Mouse (Mus musculus) kidney, adult 18-20 months (tissue): Measurements from ENCODE around the gene Rtn4rl1.

ENCODE experiments used
- DNase-seq: peaks from one replicate; pipeline ENCODE4 v3.0.0; 2021

The Rtn4rl1 gene

DNA sequence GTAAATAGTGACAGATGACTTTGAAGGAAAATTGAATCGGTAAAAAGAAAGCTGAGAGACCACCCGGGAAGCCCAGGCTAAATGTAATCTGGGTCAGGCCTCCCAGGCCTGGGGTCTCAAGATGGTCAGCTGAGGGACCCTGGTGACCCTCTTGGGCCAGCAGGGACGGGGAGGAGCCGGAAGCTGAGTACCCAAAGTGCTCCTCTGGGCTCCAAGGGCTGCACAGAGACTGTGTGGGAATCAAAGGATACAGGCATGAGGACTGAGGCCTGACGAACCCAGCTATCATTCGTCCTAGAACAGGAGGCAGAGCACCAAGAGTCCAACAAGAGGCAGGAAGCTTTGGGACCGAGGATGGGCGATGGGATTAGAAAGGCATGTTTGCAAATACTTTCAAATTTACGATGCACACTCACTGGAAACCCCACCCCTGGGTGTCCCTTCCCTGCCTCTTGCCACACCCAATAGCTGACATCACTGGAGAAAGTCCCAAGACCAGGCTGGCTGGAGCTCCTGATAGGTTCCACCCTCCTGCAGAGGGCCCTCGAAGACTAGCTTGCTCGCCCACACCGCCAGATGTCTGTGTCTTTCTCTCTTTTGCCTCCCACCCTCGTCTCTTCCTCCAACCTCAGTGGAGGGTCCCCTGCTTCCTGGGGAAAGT is 60.8 kb downstream of the Rtn4rl1 start:
- DNase-seq: no peak

DNA sequence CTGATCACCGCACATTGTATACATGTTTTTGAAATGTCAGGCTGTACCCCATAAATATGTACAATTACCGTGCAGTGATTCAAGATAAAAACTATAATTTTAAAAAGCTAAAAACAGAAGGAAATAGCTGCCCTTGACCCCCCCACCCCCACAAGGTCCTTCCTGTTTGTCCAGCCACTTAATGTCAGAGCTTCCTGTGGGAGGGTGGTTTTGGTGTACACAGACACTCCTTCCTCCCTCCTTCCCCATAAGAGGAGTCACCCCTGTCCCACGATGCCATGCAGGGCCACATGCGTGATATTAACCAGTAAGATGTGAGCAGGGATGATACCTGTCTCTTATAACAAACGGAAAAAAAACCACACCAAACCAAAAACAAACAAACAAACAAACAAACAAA is 61.7 kb downstream of the Rtn4rl1 start:
- DNase-seq: no peak

DNA sequence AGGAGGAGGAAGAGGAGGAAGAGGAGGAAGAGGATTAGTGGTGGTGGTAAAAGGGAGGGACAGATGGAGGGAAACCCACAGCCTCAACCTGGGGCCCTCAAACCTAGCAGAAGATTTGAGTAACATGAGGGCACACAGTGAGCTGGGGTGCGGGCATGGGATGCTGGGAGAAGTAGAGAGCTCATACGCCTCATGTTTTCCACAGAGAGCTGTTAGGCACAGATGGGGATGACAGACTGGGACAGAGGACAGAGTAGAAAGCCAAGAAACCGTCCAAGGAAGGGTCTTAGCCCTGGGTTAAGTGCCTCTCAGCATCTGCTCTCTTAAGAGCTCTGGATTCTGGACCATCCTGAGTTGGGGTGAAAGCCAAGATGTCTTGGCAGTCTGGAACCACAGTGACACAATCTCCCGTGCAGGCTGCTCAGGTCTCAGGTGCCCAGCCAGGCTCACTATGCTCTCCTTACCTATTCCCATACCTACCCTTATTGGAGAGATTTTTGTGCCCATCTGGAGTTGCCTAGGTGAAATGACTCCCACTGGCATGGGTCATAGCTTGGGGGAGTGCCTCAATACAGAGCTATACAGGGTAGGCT is 63.6 kb downstream of the Rtn4rl1 start:
- no peak for DNase-seq

GRCm38 (mm10) chr11:75259416-75259815 is 65.8 kb downstream of the Rtn4rl1 start:
- no peak for DNase-seq

DNA sequence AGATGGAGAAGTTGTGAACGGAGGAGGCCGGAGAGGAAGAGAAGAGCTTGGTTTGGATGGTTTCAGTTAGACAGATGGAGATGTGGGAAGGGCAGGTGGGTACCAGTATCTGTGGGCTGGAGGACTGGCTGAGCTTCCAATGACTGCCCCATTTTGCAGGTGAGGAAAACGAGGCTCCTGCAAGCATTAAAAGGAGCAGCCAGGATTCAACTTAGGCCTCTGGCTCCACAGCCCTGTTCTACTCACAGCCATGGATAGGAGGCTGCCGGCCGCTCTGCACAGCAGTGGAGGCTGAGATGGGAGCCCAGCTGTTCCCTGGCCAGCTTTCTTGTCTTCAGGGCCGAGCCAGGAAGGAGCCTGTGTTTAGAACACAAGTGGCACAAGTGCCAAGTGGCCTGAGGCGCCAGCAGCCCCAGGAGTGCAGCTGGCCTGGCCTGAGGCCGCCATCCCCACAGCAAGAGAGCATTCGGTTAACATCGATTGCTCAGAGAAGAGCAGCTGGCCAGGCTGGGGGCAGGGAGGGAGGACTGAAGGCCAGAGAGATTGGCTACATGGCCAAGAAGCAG is 66.5 kb downstream of the Rtn4rl1 start:
- no peak for DNase-seq

- no peak for DNase-seq
Observed at GRCm38 (mm10) chr11:75261016-75261415, 67.4 kb downstream of the Rtn4rl1 start.

DNA sequence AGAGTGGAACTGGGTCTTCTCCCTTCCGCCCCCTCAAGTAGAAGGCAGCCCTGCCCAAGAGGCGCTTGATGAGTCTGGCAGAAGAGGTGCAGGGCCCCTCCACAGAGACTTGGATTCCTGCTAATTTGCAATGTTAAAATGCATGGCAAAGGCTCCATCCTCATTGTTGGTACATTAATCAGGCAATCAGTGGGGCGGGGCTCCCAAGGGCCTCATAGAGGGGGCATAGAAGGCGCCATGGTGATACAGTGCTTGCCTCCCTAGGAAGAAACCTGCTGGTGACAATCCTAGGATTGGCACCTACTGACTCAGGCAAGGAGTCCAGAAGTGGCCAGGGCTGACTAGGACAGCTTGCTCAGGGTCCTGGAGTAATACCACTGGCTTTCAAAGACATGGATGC is 68.1 kb downstream of the Rtn4rl1 start:
- DNase-seq: no peak

DNA sequence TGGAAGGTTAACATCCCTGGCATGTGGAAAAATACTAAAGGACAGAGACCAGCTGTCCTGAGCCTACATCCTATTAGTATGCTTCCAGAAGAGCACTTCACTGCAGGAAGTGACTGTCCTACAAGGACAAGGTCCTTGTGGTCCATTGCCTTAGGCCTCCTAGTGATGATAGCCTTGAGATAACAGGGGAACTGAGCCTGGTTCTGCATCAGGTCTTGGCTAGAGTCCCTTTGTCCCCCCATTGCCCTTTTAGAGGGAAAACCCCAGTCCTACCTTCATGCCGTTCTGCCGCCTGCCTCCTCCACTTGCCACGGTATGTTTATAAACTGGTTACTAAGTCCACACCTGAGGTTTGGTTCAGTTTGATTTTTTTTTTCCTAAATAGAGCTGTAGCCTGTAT is 68.6 kb downstream of the Rtn4rl1 start:
- DNase-seq: no peak

DNA sequence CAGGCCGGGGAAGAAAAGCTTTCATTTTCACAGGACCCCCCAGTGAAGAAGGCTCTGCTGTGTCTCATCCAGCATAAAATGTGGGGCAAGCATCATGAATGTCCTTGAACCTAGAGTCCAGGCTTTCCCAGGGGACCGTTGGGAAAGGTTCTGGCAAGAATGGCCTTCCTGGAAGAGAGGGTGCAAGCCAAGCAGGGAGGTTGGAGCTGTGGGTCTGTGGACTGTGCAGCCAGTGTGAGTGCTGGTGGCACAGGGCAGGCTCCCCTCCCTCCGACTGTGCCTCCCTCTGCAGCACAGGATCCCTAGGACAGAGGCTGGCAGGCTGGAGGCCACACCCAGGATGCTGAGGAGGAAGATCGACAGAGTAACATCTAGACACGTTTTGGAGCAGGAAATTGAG is 69.2 kb downstream of the Rtn4rl1 start:
- DNase-seq: no peak

DNA sequence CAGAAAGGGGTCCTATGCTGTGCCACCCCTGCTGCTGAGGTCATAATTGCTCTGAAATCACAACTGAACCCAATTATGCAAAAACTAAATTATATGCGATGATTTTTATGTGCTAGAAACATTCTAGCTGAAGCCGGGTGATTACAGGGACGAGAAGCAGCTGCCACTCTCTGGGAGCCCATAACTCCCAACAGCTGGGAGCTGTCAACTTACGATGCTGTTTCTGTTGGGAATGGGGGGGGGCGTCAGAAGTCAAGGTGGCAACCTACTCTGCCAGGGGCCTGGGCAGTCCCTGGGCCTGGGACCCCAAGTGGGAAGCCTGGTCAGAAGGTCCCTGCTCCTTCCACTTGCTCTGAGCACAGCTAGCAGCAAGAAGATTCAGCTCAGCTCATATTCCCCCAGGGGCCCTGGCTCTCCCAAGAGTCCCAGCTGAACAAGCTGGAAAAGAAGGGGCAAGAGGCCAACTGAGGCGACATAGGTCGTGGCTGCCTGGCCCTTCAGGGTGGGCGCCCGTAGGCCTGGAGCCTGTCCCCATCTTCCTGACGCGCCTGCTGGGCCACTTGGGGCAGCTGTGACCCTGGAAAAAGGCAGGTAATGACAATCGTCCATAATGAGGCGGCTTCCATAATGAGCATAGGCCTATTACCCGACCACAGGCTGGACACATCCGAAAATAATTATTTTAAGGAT is 69.8 kb downstream of the Rtn4rl1 start:
- DNase-seq: no peak

GRCm38 (mm10) chr11:75263964-75264312 is 70.4 kb downstream of the Rtn4rl1 start:
- no peak for DNase-seq

- no peak for DNase-seq
Observed at GRCm38 (mm10) chr11:75264550-75264949, 71.0 kb downstream of the Rtn4rl1 start.

DNA sequence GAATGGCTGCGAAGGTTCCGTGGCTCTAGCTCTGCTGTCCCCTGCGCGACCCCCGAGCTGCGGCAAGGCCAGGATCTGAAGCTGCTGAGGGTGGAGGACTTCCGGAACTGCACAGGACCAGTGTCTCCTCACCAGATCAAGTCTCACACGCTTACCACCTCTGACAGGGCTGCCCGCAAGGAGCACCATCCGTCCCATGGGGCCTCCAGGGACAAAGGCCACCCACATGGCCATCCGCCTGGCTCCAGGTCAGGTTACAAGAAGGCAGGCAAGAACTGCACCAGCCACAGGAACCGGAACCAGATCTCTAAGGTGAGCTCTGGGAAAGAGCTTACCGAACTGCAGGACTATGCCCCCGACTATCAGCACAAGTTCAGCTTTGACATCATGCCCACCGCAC is 72.0 kb downstream of the Rtn4rl1 start:
- no peak for DNase-seq

DNA sequence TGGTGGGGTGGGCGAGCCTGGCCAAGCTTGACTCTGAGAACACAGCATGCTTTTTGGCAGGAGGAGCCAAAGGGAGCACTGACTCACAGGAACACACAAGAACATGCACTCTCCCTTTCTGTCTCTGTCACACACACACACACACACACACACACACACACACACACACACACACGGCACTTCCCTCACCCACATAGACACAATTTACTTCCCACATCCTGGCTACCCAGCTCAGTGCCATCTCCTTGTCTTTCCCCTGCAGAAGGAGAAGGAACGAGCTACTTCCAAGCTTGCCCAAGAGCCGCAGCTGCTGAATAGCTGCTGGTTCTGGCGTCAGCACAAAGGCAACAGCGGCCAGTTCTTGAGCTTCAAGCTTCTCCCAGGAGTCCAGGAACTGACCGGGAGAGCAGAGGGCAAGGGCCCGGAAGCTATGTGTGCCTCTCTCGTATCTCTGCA is 74.3 kb downstream of the Rtn4rl1 start:
- peak; percentile 61 for DNase-seq

GRCm38 (mm10) chr11:75268492-75268891 is 74.9 kb downstream of the Rtn4rl1 start:
- no peak for DNase-seq

GRCm38 (mm10) chr11:75269213-75269612 is 75.6 kb downstream of the Rtn4rl1 start:
- no peak for DNase-seq

- no peak for DNase-seq
Observed at GRCm38 (mm10) chr11:75270276-75270984, 76.8 kb downstream of the Rtn4rl1 start.

DNA sequence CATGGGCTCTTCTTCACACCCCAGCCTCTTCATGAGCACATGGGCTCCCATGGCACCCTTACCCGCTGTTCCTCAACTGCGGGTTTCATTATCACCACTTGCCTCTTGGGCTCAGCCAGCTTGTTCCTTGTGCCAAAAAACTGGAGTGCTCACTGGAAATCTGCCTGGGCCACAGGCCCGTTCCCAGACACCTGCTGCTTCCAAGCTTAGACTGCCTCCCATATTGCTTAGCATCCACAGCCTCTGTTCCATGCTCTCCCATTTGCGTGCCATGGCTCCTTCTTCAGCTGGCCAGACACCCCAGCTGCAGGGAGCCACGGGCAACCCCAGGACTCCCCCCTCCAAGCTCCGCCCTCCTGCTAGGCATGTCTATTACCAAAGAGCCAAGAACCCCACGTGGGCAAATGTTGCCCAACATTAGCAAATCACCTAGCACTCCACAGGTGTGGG is 77.4 kb downstream of the Rtn4rl1 start:
- no peak for DNase-seq

- DNase-seq: no peak
Observed at GRCm38 (mm10) chr11:75273466-75273865, 79.9 kb downstream of the Rtn4rl1 start.

DNA sequence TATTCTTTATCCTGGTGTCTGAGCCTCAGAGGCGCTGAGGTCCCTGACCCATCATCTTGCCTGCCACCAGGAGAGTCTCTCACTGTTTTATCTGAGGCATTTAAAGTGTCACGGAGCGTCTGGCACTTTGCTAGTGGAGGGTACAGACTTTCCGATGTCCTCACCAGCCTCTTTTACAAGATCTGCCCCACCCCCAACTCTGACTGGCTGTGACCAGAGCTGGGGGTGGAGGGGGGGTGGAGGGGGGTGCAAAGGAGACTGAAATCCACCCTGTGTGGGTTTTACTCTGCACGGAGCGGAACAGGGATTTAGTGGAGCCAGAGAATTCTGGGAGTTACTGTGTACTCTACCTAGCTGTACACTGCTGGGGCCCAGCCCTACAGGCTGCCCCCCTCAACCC is 81.5 kb downstream of the Rtn4rl1 start:
- DNase-seq: no peak

GRCm38 (mm10) chr11:75278115-75278514 is 84.5 kb downstream of the Rtn4rl1 start:
- DNase-seq: no peak

DNA sequence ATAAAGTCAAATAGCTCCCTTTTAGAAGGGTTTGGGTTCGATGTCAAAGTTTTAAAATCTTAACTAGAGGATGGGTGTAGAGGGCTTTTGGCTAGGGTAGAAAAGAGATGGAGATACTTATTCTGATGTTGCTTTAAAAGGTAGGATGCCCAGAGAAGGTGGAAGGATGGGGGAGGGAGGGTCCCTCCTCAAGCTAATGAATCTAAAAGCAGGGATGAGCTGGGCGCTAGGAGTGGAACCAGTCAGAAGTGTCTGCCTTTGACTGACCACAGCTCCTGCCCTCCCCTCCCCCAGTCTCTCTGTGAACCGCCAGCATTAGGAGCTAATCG is 85.4 kb downstream of the Rtn4rl1 start:
- DNase-seq: no peak

- DNase-seq: peak; percentile 51
Observed at GRCm38 (mm10) chr11:75279342-75280065, 85.9 kb downstream of the Rtn4rl1 start.
